In genomic region chr14:54641305-54641969, GRCm38 (mm10) we compare ENCODE assay signal across 8 mouse cellular contexts. TPM values are rescaled to one million over a fixed set of nuclear protein-coding genes. Genes with fewer than 3 reads are reported as not detected.
DNase-seq lines count a peak whose midpoint lies in the region; ATAC-seq lines count a peak whose summit lies in the region.

Cdh24 (minus strand) TSS chr14:54641364.

- intact Hi-C loops in left cerebral cortex, postnatal 4 days (cut with DNase I), result loop anchor here (5.0 to 10.0 kb wide), 4 partner anchors 74 to 579 kb away; partner anchors contain the start of gene Slc7a7

- peak within 1 kb of the TSS; percentile 64 for H3K27ac ChIP-seq in embryonic facial prominence, embryonic 11.5 days (replicated peaks; ENCODE audit: low read depth, low read length)
- peak within 1 kb of the TSS; percentile 81 for H3K27ac ChIP-seq in midbrain, embryonic 11.5 days (ENCODE audit: low read depth, low read length)

- no peaks in the 10 kb centered on the region for H3K9me3 ChIP-seq in embryonic facial prominence, embryonic 11.5 days (replicated peaks; ENCODE audit: control insufficient read depth, low read length)
- H3K9me3 ChIP-seq in midbrain, embryonic 11.5 days (ENCODE audit: control insufficient read depth, low read length), result no peaks in the 10 kb centered on the region

- ATAC-seq in embryonic facial prominence, embryonic 11.5 days (replicated peaks; ENCODE audit: insufficient number of reproducible peaks, low FRiP score, low TSS enrichment, low read depth), result peak; percentile 89
- ATAC-seq in midbrain, embryonic 11.5 days (ENCODE audit: low FRiP score), result peak; percentile 93

- peak; percentile 81 for DNase-seq in 3134 (ENCODE audit: extremely low read depth, insufficient read length, low spot score)
- peak; percentile 92 for DNase-seq in adrenal gland, postnatal 25 days
- peak; percentile 95 for DNase-seq in embryonic facial prominence, embryonic 11.5 days (ENCODE audit: low spot score)
- peak; percentile 99 for DNase-seq in heart, adult 11 months
- peak; percentile 87 for DNase-seq in kidney, adult 11 months
- DNase-seq in left cerebral cortex, postnatal 4 days, result peak; percentile 94
- peak; percentile 99 for DNase-seq in midbrain, embryonic 11.5 days (ENCODE audit: low spot score, missing footprints)
- DNase-seq in right cerebral cortex, postnatal 4 days, result peak; percentile 95

- H3K4me3 ChIP-seq in embryonic facial prominence, embryonic 11.5 days (ENCODE audit: low read depth, low read length), result peak within 1 kb of the TSS; percentile 75
- H3K4me3 ChIP-seq in midbrain, embryonic 11.5 days (ENCODE audit: low read depth, low read length), result peak within 1 kb of the TSS; percentile 74

- H3K9ac ChIP-seq in embryonic facial prominence, embryonic 11.5 days (replicated peaks; ENCODE audit: low read length), result peak within 1 kb of the TSS; percentile 92
- H3K9ac ChIP-seq in midbrain, embryonic 11.5 days (ENCODE audit: low read length), result peak within 1 kb of the TSS; percentile 96

- H3K4me2 ChIP-seq in embryonic facial prominence, embryonic 11.5 days (ENCODE audit: low read depth, low read length), result peak within 1 kb of the TSS; percentile 95
- H3K4me2 ChIP-seq in midbrain, embryonic 11.5 days, result peak within 1 kb of the TSS; percentile 94

- H3K4me1 ChIP-seq in embryonic facial prominence, embryonic 11.5 days (ENCODE audit: control insufficient read depth, insufficient read depth, low read length), result peaks cover 6% of the 10 kb centered on the region; the same call in 1 of the 2 replicates
- peaks cover 9% of the 10 kb centered on the region; the same call in 1 of the 2 replicates for H3K4me1 ChIP-seq in midbrain, embryonic 11.5 days (ENCODE audit: control insufficient read depth, insufficient read depth, low read length)

- peaks cover 28% of the 10 kb centered on the region for H3K36me3 ChIP-seq in embryonic facial prominence, embryonic 11.5 days (replicated peaks; ENCODE audit: control insufficient read depth, insufficient read depth, low read depth, low read length)
- peaks cover 37% of the 10 kb centered on the region for H3K36me3 ChIP-seq in midbrain, embryonic 11.5 days (ENCODE audit: control insufficient read depth, insufficient read depth, low read length)

- H3K27me3 ChIP-seq in embryonic facial prominence, embryonic 11.5 days (ENCODE audit: control insufficient read depth, insufficient read depth, low read length), result no peaks in the 10 kb centered on the region
- H3K27me3 ChIP-seq in midbrain, embryonic 11.5 days (ENCODE audit: control insufficient read depth, insufficient read depth, low read length), result no peaks in the 10 kb centered on the region

- WGBS in embryonic facial prominence, embryonic 11.5 days, result under 1% methylated on average over 52 of the region's 52 CpGs
- under 1% methylated on average over 44 of the region's 52 CpGs for WGBS in midbrain, embryonic 11.5 days

RNA-seq across cellular contexts. Expression of gene Cdh24, which starts in this region (rescaled TPM):
- total RNA-seq in adrenal gland, postnatal 25 days (2021), result 1.4 and 1.6 TPM in 2 replicates
- 6.2 and 6.3 TPM in 2 replicates for polyA plus RNA-seq in embryonic facial prominence, embryonic 11.5 days (2014; fragmentation: Nextera tagmentation; extraction: Ambion mirVana)
- 10 to 100 TPM; 17.2 to 20.7 TPM for total RNA-seq in left cerebral cortex, postnatal 4 days (2021)
- 5.8 and 6.9 TPM in 2 replicates for polyA plus RNA-seq in midbrain, embryonic 11.5 days (2014; fragmentation: Nextera tagmentation; extraction: Ambion mirVana)

Comparison
In these comparisons a context has a peak if more than half of its experiments do, and no peak if none do; other contexts are left out.
1. Peak in every context shown above with its lines: DNase-seq, ATAC-seq, H3K4me3 ChIP-seq and H3K27ac ChIP-seq.